Mouse (Mus musculus) liver, postnatal 0 days (tissue): Measurements from ENCODE around the gene Vcl. TPM values are rescaled to one million over a fixed set of nuclear protein-coding genes. Genes with fewer than 3 reads are reported as not detected.

ENCODE experiments used
- ATAC-seq: fragments of 200-750 bp; cut with Nextera tagmentation; 2 replicates; pipeline ENCODE4 v1.8.0; 2017; ENCODE audit warnings: mild to moderate bottlenecking, moderate library complexity
- DNase-seq: peaks from one replicate; pipeline ENCODE4 v3.0.0-alpha.2; 2016
- H3K27ac ChIP-seq: fragments of 300-500 bp; sonication (generic); 2 replicates; pipeline ENCODE4 v1.5.1; 2014; ENCODE audit warnings: antibody characterized with exemption, moderate library complexity, mild to moderate bottlenecking, low read depth
- H3K27me3 ChIP-seq: fragments of 300-500 bp; sonication (generic); 2 replicates; pipeline ENCODE4 v1.6.1; 2014; ENCODE audit warnings: low read length, control low read depth, mixed read lengths; ENCODE audit not compliant: insufficient read depth
- H3K36me3 ChIP-seq: fragments of 300-500 bp; sonication (generic); replicated peaks from 2 replicates; pipeline ENCODE4 v1.6.1; 2014; ENCODE audit warnings: mild to moderate bottlenecking, control low read depth, low read length, moderate library complexity, mixed read lengths; ENCODE audit not compliant: insufficient read depth
- H3K4me1 ChIP-seq: fragments of 300-500 bp; sonication (generic); 2 replicates; pipeline ENCODE4 v1.6.1; 2014; ENCODE audit warnings: antibody characterized with exemption, mild to moderate bottlenecking, control low read depth; ENCODE audit not compliant: insufficient read depth
- H3K4me2 ChIP-seq: fragments of 300-500 bp; sonication (generic); 2 replicates; pipeline ENCODE4 v1.6.1; 2014; ENCODE audit warnings: low read depth, mild to moderate bottlenecking, low read length, moderate library complexity, mixed read lengths
- H3K4me3 ChIP-seq: fragments of 300-500 bp; sonication (generic); 2 replicates; pipeline ENCODE4 v1.5.1; 2014; ENCODE audit warnings: low read depth, low read length
- H3K9ac ChIP-seq: fragments of 300-500 bp; sonication (generic); replicated peaks from 2 replicates; pipeline ENCODE4 v1.6.1; 2014; ENCODE audit warnings: mild to moderate bottlenecking, moderate library complexity
- H3K9me3 ChIP-seq: fragments of 300-500 bp; sonication (generic); 2 replicates; pipeline ENCODE4 v1.6.1; 2016; ENCODE audit warnings: mild to moderate bottlenecking, control low read depth, low read length, mixed read lengths
- CTCF ChIP-seq: sonication (generic); IDR thresholded peaks from 2 replicates; pipeline ENCODE4 v1.5.1; 2016; ENCODE audit warnings: antibody characterized with exemption, low read depth
- EP300 ChIP-seq: IDR thresholded peaks from 2 replicates; pipeline ENCODE4 v1.6.1; 2016; ENCODE audit warnings: antibody characterized with exemption, low read depth, mild to moderate bottlenecking
- whole genome bisulfite sequencing: fragments of 180-500 bp; shearing (Covaris S2); extraction: QIAGEN DNeasy Blood & Tissue Kit; methylation state at CpG from one replicate; pipeline ENCODE4 v1.1.7; 2014; ENCODE audit not compliant: insufficient replicate concordance; 5-methylcytosine and 5-hydroxymethylcytosine counted together
- polyA plus RNA-seq: library from polyadenylated mRNA; unstranded; fragments of >200 nt; fragmentation: Nextera tagmentation; extraction: Ambion mirVana; gene quantifications from 2 replicates; pipeline ENCODE4 v1.2.1, GENCODE M21; 2015

Gene Vcl
- polyA plus RNA-seq, 1 experiment from 2014 or later = 11.6 TPM

DNA sequence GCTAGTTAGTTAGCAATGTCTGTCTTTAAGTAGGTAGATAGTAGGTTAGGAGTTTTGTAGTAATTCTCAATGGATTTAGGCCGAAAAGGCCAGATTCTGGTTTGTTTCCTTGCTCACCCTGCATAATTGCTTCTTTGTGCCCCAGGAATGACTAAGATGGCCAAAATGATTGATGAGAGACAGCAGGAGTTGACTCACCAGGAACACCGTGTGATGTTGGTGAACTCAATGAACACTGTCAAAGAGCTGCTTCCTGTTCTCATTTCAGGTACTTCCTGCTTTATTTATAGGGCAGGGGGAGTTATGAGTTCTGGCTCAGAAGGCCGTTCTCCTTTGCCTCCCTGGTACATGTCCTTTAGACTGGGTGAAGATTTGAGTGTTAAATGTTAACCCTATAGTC, 56.3 kb downstream of the Vcl start:
- H3K9me3 ChIP-seq = no peaks in the 10 kb centered on the region
- H3K36me3 ChIP-seq = peaks cover 26% of the 10 kb centered on the region
- no peak for DNase-seq
- no peaks in the 10 kb centered on the region for H3K4me1 ChIP-seq
- no peak overlapping the region for H3K9ac ChIP-seq
- no peak overlapping the region for H3K4me2 ChIP-seq
- WGBS = 44% methylated on average over 3 of the region's 3 CpGs
- no peaks in the 10 kb centered on the region for H3K27me3 ChIP-seq
- ATAC-seq = no peak
- TF ChIP-seq CTCF (no peak), EP300 (0 out of 2 replicates have a peak, but pooled peaks have one; percentile 22)
- no peak overlapping the region for H3K4me3 ChIP-seq
- no peak overlapping the region for H3K27ac ChIP-seq

DNA sequence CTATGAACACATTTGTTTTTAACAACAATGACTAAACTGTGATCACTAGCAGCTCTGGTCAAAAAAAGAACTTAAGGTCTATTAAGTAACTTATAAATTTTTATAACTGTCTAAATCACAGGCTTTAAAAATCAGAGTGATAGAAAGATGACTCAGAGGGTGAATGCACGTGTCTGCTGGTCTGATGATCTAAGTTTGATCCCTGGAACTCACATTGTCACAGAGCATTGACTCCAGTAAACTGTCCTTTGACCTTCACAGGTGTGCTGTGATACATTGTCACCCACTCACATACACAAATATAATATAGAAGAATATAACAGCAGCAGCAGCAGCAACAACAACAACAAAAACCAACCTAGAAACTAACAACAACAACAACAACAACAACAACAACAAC, 62.3 kb downstream of the Vcl start:
- no peaks in the 10 kb centered on the region for H3K9me3 ChIP-seq
- TF ChIP-seq EP300 = no peak
- no peak for TF ChIP-seq CTCF
- no peaks in the 10 kb centered on the region; the same call in 1 of the 2 replicates for H3K4me1 ChIP-seq
- no peaks in the 10 kb centered on the region for H3K27me3 ChIP-seq
- H3K36me3 ChIP-seq = peaks cover 12% of the 10 kb centered on the region
- ATAC-seq (no peak), DNase-seq (no peak)
- no peak overlapping the region for H3K4me3 ChIP-seq
- WGBS = 75% methylated on average over 1 of the region's 1 CpGs
- H3K9ac ChIP-seq = no peak overlapping the region
- no peak overlapping the region for H3K27ac ChIP-seq
- no peak overlapping the region for H3K4me2 ChIP-seq

DNA sequence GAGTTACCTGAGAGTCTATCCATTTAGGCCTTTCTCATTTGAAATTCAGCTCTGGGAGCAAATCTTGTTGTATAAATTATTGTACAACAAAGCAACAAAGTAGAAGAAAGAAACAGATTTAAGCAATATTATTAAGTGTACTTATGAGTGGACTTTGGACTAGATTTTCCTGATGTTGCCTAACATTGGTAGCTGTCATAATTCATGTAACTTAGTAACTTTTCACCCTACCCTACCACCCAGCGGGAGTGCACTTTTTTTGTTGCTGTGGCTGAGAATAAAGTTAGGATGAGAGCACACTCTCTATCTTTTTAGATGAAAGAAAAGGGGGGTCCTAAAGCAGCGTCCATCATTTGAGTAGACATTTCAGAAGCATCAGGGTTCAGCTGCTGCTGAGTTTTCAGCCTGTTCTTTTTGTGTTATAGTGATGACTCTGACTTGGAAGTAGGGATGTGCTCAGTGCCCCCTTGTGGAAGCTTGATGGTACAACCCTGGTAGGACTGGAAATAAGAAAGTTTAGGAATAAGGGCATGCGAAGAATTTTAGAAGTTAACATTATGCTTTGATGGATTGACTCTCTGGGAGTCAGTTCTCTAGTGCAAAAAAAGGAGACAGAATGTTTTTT, 64.0 kb downstream of the Vcl start:
- 46% methylated on average over 3 of the region's 3 CpGs for WGBS
- TF ChIP-seq EP300 = no peak
- TF ChIP-seq CTCF = peak; percentile 83
- DNase-seq = peak; percentile 45
- Histone ChIP-seq H3K4me3 (no peak overlapping the region), H3K27ac (no peak overlapping the region), H3K9me3 (no peaks in the 10 kb centered on the region), H3K4me1 (no peaks in the 10 kb centered on the region; the same call in 1 of the 2 replicates), H3K4me2 (no peak overlapping the region), H3K36me3 (peaks cover 10% of the 10 kb centered on the region), H3K9ac (no peak overlapping the region), H3K27me3 (no peaks in the 10 kb centered on the region)
- ATAC-seq = 0 out of 2 replicates have a peak, but pooled peaks have one; percentile 55

DNA sequence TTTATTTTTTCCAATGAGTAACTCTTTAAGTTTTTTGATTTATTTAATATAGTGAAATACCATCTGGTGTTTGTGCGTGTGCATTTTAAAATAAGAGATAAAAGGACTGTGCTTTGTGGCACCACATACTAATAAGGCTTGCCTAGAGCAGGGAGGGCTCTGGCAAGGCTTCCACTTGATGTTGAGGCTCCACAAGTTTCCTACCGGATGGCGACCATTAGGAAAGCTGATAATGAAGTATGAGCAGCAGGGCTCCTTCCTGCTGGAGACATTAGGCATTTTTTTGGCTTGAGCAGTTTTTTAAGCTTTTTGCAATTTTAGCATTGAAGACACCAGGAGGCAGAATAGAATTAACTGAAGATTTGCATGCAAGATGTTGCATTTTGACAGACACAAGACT, 65.3 kb downstream of the Vcl start:
- no peak for DNase-seq
- Histone ChIP-seq H3K9ac (no peak overlapping the region), H3K4me3 (no peak overlapping the region), H3K36me3 (peaks cover 10% of the 10 kb centered on the region), H3K4me2 (no peak overlapping the region), H3K27me3 (no peaks in the 10 kb centered on the region), H3K4me1 (no peaks in the 10 kb centered on the region; the same call in 1 of the 2 replicates), H3K27ac (no peak overlapping the region), H3K9me3 (no peaks in the 10 kb centered on the region)
- WGBS = 77% methylated on average over 3 of the region's 3 CpGs
- ATAC-seq = no peak
- TF ChIP-seq EP300 (no peak), CTCF (peak; percentile 16; the same call in 1 of the 2 replicates)

DNA sequence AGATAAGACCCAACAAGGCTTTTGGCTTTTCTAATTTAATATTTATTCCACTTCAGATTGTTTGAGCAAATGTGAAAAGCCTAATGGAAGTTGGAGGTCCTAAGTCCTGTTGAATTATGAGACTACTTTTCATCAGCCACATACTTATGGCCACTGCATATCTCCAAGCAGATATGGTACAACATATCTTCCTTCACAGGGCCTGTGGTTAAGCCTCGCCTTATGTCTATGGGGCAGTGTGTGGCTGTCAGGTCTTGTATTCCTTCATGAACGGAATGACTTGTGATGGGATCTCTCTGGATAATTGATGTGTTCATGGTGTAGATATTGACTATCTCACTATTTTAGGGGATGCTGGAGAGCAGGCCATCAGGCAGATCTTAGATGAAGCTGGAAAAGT, 66.3 kb downstream of the Vcl start:
- no peak for ATAC-seq
- H3K27me3 ChIP-seq = no peaks in the 10 kb centered on the region

DNA sequence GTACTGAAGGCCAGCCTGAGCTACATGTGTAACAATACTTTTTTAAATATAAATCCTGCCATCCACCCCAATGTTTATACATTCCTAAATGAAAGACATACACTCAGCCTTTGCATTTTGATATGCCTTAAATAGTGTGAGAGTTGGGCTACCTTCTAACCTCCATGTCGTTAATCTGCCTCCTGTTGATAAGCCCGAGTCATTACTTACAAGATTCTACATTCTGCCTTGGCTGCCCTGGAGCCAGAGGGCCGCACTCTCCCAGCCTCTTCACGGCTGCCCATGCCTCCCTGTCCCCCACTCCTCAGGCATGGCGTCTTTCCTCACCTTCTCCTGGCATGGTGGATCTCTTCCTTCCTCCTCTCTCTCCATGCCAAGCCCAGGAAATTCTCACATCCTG, 67.2 kb downstream of the Vcl start:
- no peaks in the 10 kb centered on the region for H3K9me3 ChIP-seq
- no peak overlapping the region for H3K4me3 ChIP-seq
- no peak for DNase-seq
- no peaks in the 10 kb centered on the region; the same call in 1 of the 2 replicates for H3K4me1 ChIP-seq
- WGBS = 49% methylated on average over 5 of the region's 5 CpGs
- no peaks in the 10 kb centered on the region for H3K27me3 ChIP-seq
- TF ChIP-seq EP300 (no peak), CTCF (no peak)
- H3K9ac ChIP-seq = no peak overlapping the region
- ATAC-seq = no peak
- H3K27ac ChIP-seq = no peak overlapping the region
- no peak overlapping the region for H3K4me2 ChIP-seq
- peaks cover 15% of the 10 kb centered on the region for H3K36me3 ChIP-seq

More for the DNA sequence above, 66.3 kb downstream of the Vcl start:
- TF ChIP-seq CTCF (no peak), EP300 (no peak)
- DNase-seq = no peak
- Histone ChIP-seq H3K4me1 (no peaks in the 10 kb centered on the region; the same call in 1 of the 2 replicates), H3K4me3 (no peak overlapping the region), H3K9me3 (no peaks in the 10 kb centered on the region), H3K27ac (no peak overlapping the region), H3K4me2 (no peak overlapping the region), H3K9ac (no peak overlapping the region), H3K36me3 (peaks cover 10% of the 10 kb centered on the region)
- 64% methylated on average over 2 of the region's 2 CpGs for WGBS
